Mouse (Mus musculus) cerebellum, adult (tissue): ENCODE measurements around the gene Rasa3.

ENCODE experiments used
- ATAC-seq: cut with Nextera tagmentation; 2 replicates; pipeline ENCODE4 v1.9.2; 2017; ENCODE audit warnings: mild to moderate bottlenecking, moderate library complexity, mixed read lengths; ENCODE audit not compliant: insufficient number of reproducible peaks, low FRiP score, low TSS enrichment

Gene Rasa3

DNA sequence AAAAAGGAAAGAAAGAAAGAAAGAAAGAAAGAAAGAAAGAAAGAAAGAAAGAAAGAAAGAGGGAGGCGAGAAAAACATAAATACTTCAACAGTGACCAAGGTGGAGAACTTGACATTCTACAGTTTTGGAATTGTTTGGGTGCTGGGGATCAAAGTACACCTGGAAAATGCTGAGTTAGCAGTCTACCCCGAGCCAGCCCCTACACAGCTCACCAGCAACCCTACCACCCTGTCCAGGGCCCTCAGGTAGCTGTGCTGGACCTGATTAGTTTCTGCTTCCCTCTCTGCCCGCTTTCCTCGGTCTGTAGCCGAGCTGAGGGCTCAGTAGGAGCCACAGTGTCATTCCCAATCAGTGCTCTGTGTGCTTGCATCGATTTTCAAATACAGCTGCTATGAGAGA, 157.1 kb downstream of the Rasa3 start:
- no peak for ATAC-seq

DNA sequence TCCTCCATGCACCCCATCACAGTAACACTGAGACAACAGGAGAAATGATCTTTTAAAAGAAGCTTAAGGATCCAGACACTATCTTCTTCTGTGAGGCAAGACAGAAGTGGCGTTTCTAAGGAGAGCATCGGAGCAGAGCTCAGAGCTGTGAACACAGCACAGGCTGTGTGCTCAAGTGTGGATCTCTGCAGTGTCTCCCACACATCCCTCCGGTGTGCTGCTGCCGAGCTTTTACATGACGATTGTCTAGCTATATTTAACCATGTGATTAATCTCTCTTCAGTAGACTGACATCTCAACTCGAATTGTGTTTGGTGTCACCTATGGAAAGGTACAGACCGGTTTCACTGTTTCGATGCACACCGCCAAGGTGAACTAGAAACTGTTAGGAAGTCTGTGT, 157.9 kb downstream of the Rasa3 start:
- ATAC-seq = no peak

DNA sequence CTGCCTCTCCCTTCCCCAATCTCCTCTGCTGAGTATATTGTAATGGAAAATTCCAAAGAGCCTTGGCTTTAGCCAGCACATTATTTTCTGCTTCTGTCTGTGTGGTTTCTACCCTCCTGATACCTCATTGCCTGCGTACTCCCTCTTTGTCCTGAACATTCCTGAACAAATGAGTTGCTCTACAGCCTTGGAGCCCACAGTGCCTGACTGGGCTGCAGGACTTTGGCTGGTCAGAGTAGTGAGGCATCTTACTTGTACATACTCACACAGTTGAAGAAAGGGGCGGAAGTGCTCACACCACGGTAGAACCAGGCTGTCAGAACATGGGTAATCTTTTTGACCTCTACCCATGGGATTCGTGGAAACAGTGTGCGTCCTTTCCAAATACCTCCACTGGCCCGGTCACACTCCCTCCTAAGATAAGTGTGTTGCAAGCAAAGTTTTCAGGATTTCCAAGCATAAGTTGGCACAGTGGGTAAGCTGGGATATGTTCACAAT, 160.1 kb downstream of the Rasa3 start:
- no peak for ATAC-seq
